Mouse (Mus musculus): Measurements from ENCODE around the gene Myo3b. TPM values are rescaled to one million over a fixed set of nuclear protein-coding genes. Genes with fewer than 3 reads are reported as not detected.
"Not testable (repeated sequence)": the region's sequence is repeated elsewhere in the genome, so short reads cannot be mapped to it uniquely, and the experiment has no call there.

Gene Myo3b
- polyA plus RNA-seq (2012; ENCODE audit: insufficient read depth, low replicate concordance) = not detected in 2 replicates

DNA sequence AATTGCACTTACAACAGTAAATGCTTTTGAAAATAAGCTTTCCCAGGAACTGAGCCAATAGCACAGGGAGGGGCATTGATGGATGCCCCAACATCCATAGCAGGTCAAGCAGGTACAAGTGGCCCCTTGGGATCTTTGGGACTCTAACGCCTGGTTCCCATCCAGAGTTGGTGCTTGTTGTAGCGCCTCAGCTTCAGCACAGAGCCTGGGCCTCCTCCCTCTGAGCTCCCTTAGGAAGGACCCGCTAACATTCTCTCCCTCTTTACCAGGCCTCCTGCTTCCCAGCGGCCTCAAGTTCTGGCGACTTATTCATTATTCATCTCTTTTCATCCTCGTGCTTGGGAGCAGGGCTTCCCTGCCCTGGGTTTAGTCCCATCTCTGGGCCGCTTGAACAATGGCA, at the start of gene Myo3b:
Gene Myo3b (plus strand): TSS at position 375 of the 400 bp plus-strand sequence.
- H3K4me1 ChIP-seq = 0 out of 2 replicates have a peak, but pooled peaks cover 3% of the 10 kb centered on the region
- H3K9me3 ChIP-seq = no peaks in the 10 kb centered on the region
- TF ChIP-seq FLI1 (IDR thresholded peaks at IDR 0.05; ENCODE audit: low read length) (no peak), GATA1 (IDR thresholded peaks at IDR 0.05; ENCODE audit: borderline replicate concordance, low read length) (no peak)
- peaks cover 25% of the 10 kb centered on the region for H3K27me3 ChIP-seq (replicated peaks)
- no peak within 1 kb of the TSS for H3K4me3 ChIP-seq (replicated peaks)
- no peaks in the 10 kb centered on the region for H3K36me3 ChIP-seq (replicated peaks; ENCODE audit: low read length)

DNA sequence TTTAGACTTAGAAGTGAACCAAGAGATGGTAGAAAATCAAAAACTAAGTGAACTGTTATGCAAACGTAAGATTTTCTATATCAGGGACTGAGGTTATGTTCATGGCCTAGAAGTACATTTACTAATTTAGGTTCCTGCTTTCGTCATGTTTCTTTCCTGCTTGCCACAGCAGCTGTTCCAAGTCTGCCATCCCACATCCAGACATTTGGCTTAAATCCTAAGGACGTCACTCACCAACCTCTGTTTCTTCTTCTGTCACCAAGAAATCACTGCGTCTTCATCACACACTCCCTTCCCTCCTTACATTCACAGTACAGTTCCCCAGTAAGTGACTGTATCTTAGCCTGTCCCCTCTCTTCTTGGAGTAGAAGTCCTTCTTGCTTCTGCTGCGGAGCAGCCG, 49.7 kb upstream of the Myo3b start:
- H3K4me1 ChIP-seq = peaks cover 9% of the 10 kb centered on the region
- no peaks in the 10 kb centered on the region for H3K9me3 ChIP-seq
- H3K27me3 ChIP-seq (replicated peaks) = no peaks in the 10 kb centered on the region
- H3K4me3 ChIP-seq (replicated peaks) = no peak overlapping the region
- no peak for TF ChIP-seq GATA1 (IDR thresholded peaks at IDR 0.05; ENCODE audit: borderline replicate concordance, low read length)
- TF ChIP-seq FLI1 (IDR thresholded peaks at IDR 0.05; ENCODE audit: low read length) = no peak
- H3K36me3 ChIP-seq (replicated peaks; ENCODE audit: low read length) = peaks cover 84% of the 10 kb centered on the region

DNA sequence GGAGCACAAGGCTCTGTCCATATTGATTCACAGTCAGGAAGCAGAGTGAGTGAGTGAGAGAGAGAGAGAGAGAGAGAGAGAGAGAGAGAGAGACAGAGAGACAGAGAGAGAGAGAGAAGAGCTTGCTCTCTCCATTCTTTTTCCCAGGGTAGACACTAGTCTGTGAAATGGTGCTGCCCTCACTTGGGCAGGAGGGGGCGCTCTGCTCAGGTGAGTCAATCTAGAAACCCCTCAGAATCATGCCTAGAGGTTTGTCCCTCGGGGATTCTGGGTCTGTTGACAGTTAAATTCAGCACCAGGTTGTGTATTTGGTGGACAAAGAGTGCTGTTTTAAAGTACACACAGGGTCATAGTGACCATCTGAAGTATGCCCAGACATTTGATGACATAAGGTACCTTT, 48.3 kb upstream of the Myo3b start:
- peaks cover 76% of the 10 kb centered on the region for H3K36me3 ChIP-seq (replicated peaks; ENCODE audit: low read length)
- peaks cover 23% of the 10 kb centered on the region for H3K4me1 ChIP-seq
- no peaks in the 10 kb centered on the region for H3K27me3 ChIP-seq (replicated peaks)
- no peak overlapping the region for H3K4me3 ChIP-seq (replicated peaks)
- no peak for TF ChIP-seq FLI1 (IDR thresholded peaks at IDR 0.05; ENCODE audit: low read length)
- no peak for TF ChIP-seq GATA1 (IDR thresholded peaks at IDR 0.05; ENCODE audit: borderline replicate concordance, low read length)
- H3K9me3 ChIP-seq = no peaks in the 10 kb centered on the region

DNA sequence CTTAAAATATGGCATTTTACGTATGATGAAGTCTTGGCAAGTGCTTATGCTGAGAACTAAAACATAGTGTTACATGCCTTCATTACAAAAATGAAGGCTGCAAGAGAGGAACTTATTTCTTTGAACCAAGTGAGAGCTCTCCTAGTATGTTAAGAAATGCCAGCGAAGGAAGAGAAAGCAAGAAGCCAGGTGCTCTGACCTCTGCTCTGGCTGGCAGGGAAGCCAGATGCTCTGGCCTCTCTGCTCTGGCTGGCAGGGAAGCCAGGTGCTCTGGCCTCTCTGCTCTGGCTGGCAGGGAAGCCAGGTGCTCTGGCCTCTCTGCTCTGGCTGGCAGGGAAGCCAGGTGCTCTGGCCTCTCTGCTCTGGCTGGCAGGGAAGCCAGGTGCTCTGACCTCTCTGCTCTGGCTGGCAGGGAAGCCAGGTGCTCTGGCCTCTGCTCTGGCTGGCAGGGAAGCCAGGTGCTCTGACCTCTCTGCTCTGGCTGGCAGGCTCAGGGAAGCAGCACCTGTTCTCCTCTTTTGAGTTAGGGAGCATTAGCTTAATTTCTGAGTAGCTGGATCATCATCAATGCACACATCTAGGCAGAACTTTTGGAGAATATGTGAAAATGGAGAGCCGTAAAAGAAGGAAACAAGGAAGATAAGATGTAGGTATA, 44.7 kb upstream of the Myo3b start:
- peak overlapping the region; percentile 47 for H3K4me3 ChIP-seq (replicated peaks)
- peaks cover 46% of the 10 kb centered on the region for H3K4me1 ChIP-seq
- not testable (repeated sequence) for H3K27me3 ChIP-seq (replicated peaks); H3K9me3 ChIP-seq
- peaks cover 64% of the 10 kb centered on the region for H3K36me3 ChIP-seq (replicated peaks; ENCODE audit: low read length)

DNA sequence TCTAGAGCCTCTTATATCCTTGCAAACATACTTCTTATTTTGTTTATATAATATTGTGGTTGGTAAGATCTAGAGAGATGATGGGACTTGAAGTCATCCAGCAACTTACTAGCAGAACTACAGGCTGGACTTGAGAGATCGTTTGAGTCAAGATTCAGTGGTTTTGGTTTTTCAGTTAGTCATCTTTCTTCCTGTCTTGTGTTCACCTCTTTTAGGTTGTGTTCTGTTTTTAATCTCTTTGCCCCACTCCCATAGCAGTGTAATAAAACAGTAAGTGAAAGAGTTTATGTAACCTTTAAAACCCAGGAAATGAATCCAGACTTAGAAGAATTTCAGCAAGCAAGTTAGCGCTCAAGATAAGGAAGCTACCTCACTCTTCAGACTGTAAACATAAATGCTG, 44.1 kb upstream of the Myo3b start:
- TF ChIP-seq FLI1 (IDR thresholded peaks at IDR 0.05; ENCODE audit: low read length) (no peak), GATA1 (IDR thresholded peaks at IDR 0.05; ENCODE audit: borderline replicate concordance, low read length) (no peak; the same call in 2 of the 3 replicates)
- peaks cover 52% of the 10 kb centered on the region for H3K4me1 ChIP-seq
- H3K27me3 ChIP-seq (replicated peaks) = no peaks in the 10 kb centered on the region
- no peaks in the 10 kb centered on the region for H3K9me3 ChIP-seq
- H3K36me3 ChIP-seq (replicated peaks; ENCODE audit: low read length) = peaks cover 59% of the 10 kb centered on the region
- H3K4me3 ChIP-seq (replicated peaks) = no peak overlapping the region

DNA sequence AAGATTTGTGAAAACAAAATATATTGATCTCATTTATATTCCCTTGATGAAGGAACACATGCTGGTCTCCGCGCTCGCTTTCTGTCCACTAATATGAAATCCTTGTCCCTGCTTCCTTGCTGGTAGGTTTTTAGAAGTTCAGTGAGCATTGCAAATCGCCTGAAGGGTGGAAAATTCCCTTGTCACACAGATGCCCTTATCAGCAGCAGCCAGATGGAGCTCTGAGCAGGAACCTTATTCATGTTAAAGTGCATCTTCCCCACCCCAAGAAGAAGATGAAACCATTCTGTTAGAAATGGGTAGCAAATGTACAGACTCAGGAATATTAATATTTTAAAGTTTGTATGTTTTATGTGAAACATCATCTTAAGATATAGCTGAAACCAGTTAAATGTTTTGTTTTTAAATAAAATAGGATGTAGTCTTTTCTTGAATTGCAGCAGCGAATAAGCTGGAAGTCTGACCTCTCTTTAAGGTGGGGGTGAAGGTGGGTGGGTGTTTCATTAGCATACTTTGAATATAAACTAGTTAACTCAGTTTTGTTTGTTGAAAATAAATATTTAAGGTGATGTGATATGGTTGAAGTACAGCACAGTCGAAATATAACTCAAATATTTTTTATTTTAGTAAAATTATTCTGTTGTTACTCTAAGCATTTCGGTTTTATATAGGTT, 39.7 kb upstream of the Myo3b start:
- Histone ChIP-seq H3K4me3 (replicated peaks) (peak overlapping the region; percentile 38), H3K9me3 (no peaks in the 10 kb centered on the region), H3K27me3 (replicated peaks) (no peaks in the 10 kb centered on the region), H3K4me1 (peaks cover 44% of the 10 kb centered on the region), H3K36me3 (replicated peaks; ENCODE audit: low read length) (peaks cover 59% of the 10 kb centered on the region)
- TF ChIP-seq GATA1 (IDR thresholded peaks at IDR 0.05; ENCODE audit: borderline replicate concordance, low read length) (peak; percentile 62; the same call in 1 of the 3 replicates), FLI1 (IDR thresholded peaks at IDR 0.05; ENCODE audit: low read length) (no peak)

DNA sequence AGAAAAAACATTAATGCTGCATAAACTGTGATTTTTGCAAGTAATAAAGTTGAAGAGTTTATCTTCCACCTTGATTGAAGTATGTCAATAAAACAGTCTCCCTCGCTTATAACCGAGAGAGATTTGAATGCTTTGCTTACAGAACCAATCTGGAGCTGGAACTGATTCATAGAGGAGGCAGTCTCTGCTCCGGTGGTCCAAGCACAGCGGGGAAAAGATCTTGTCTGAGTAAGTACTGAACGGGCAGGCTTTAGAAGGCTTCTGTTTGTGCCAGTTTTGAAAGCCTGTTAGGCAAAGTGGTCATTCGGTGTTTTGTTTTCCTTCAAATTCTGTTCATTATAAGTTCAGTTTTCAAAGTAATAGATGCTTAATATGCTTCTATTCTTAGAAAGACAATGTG, 38.6 kb upstream of the Myo3b start:
- no peak for TF ChIP-seq FLI1 (IDR thresholded peaks at IDR 0.05; ENCODE audit: low read length)
- no peak for TF ChIP-seq GATA1 (IDR thresholded peaks at IDR 0.05; ENCODE audit: borderline replicate concordance, low read length)
- peaks cover 67% of the 10 kb centered on the region for H3K36me3 ChIP-seq (replicated peaks; ENCODE audit: low read length)
- H3K27me3 ChIP-seq (replicated peaks) = no peaks in the 10 kb centered on the region
- H3K4me3 ChIP-seq (replicated peaks) = no peak overlapping the region
- H3K9me3 ChIP-seq = no peaks in the 10 kb centered on the region
- H3K4me1 ChIP-seq = peaks cover 41% of the 10 kb centered on the region

DNA sequence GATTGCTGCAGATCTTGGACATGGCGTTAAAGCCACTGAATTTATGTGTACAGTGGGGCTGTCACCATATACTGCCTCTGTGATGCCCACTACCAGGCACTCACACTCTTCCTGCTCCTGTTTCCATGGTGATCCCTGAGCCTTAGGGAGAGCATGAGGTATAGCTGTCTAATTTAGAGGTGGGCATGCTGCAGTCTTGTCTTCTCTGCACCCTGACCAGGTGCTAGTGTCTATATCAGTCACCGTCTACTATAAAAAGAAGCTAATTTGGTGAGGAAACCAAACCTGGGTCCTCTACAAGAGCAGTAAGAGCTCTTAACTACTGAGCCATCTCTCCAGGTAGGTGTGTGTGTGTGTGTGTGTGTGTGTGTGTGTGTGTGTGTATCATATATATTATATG, 32.4 kb upstream of the Myo3b start:
- peaks cover 80% of the 10 kb centered on the region for H3K36me3 ChIP-seq (replicated peaks; ENCODE audit: low read length)
- no peak overlapping the region for H3K4me3 ChIP-seq (replicated peaks)
- peaks cover 13% of the 10 kb centered on the region for H3K4me1 ChIP-seq
- no peaks in the 10 kb centered on the region for H3K9me3 ChIP-seq
- no peaks in the 10 kb centered on the region for H3K27me3 ChIP-seq (replicated peaks)
- TF ChIP-seq FLI1 (IDR thresholded peaks at IDR 0.05; ENCODE audit: low read length) (no peak), GATA1 (IDR thresholded peaks at IDR 0.05; ENCODE audit: borderline replicate concordance, low read length) (no peak)

DNA sequence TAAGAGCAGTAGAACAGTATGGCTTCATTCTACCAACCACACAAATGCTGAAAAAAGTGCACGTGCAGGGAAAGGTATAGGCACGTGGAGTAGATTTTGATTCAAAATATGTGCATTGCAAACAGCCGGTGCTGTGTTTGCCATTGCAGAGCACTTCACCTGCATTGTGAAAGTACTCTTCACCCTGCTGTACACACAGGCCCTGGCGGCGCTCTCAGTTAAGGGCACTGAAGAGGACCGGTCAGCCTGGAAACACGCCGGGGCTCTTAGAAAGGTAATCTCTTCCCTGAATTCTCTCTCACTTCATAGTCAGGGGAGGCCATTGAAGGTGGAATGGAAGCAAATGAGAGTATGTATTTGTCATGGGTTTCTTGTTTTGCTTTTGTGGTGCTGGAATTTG, 26.0 kb upstream of the Myo3b start:
- Histone ChIP-seq H3K27me3 (replicated peaks) (no peaks in the 10 kb centered on the region), H3K4me3 (replicated peaks) (no peak overlapping the region), H3K9me3 (no peaks in the 10 kb centered on the region), H3K36me3 (replicated peaks; ENCODE audit: low read length) (peaks cover 82% of the 10 kb centered on the region), H3K4me1 (no peaks in the 10 kb centered on the region)
- no peak for TF ChIP-seq FLI1 (IDR thresholded peaks at IDR 0.05; ENCODE audit: low read length)
- no peak for TF ChIP-seq GATA1 (IDR thresholded peaks at IDR 0.05; ENCODE audit: borderline replicate concordance, low read length)

DNA sequence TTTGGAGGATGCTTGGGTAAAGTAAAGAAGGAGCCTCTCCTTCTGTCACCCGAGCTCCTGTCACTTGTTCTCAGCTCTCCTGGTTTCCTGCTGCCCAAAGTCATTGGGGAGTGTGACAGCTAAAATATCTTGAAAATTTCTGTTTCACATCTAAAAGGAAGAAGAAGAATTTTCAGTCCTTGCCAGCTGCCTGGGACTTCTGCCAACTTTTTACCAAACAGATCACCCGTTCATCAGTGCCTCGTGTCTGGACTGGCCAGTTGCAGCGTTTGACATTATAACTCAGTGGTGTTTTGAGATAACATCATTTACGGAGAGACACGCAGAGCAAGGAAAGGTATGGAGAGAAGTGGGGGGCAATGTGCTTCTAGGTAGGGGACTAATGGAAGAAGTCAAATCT, 20.7 kb upstream of the Myo3b start:
- H3K4me3 ChIP-seq (replicated peaks) = no peak overlapping the region
- H3K27me3 ChIP-seq (replicated peaks) = no peaks in the 10 kb centered on the region
- H3K4me1 ChIP-seq = peaks cover 4% of the 10 kb centered on the region; the same call in 1 of the 2 replicates
- H3K36me3 ChIP-seq (replicated peaks; ENCODE audit: low read length) = peaks cover 90% of the 10 kb centered on the region
- H3K9me3 ChIP-seq = no peaks in the 10 kb centered on the region
- no peak for TF ChIP-seq FLI1 (IDR thresholded peaks at IDR 0.05; ENCODE audit: low read length)
- no peak for TF ChIP-seq GATA1 (IDR thresholded peaks at IDR 0.05; ENCODE audit: borderline replicate concordance, low read length)

Data from megakaryocyte, embryonic 14.5 days (primary cell).